Mouse (Mus musculus) left cerebral cortex, postnatal 36 days (tissue): Measurements from ENCODE around the gene Itga4. TPM values are rescaled to one million over a fixed set of nuclear protein-coding genes. Genes with fewer than 3 reads are reported as not detected.

ENCODE experiments used
- DNase-seq, 2 experiments: peaks; one replicate each; pipeline ENCODE4 v3.0.0; 2021 to 2022; ENCODE audit warnings: low spot score in 2 of 2, mixed read lengths in 1 of 2
- intact Hi-C: fragments of 180-260 bp; cut with DNase I; formaldehyde crosslinking; loops from one replicate; pipeline ENCODE4 v1.15.1; 2025
- total RNA-seq, 2 experiments: library from RNA; stranded (reverse); gene quantifications; 2 replicates each; pipeline ENCODE4 v1.2.3; 2021

Gene Itga4
- total RNA-seq, 2 experiments from 2014 or later: 10.4 to 15.1 TPM

- DNase-seq: no peak
- intact Hi-C loops: loop anchor here (5.0 kb wide), 1 partner anchor 240 kb away; no protein-coding TSS in a partner anchor
Measured at GRCm38 (mm10) chr2:79257411-79257810, 2.2 kb downstream of the Itga4 start.

GRCm38 (mm10) chr2:79259326-79259725 lies 4.1 kb downstream of the Itga4 start:
- no peak for DNase-seq

GRCm38 (mm10) chr2:79265665-79266064 lies 10.4 kb downstream of the Itga4 start:
- intact Hi-C loops: loop anchor here (2.0 kb wide), 1 partner anchor 307 kb away; no protein-coding TSS in a partner anchor
- peak in 1 of 2 experiments; percentile 32 for DNase-seq

More at GRCm38 (mm10) chr2:79259326-79259725, 4.1 kb downstream of the Itga4 start:
- intact Hi-C loops: loop anchor here (5.0 kb wide), 1 partner anchor 238 kb away; no protein-coding TSS in a partner anchor

GRCm38 (mm10) chr2:79266480-79266879 lies 11.3 kb downstream of the Itga4 start:
- intact Hi-C loops: no loop called here
- DNase-seq: no peak

GRCm38 (mm10) chr2:79267181-79267580 lies 12.0 kb downstream of the Itga4 start:
- DNase-seq: no peak
- intact Hi-C loops: no loop called here

- intact Hi-C loops: no loop called here
- no peak for DNase-seq
Measured at GRCm38 (mm10) chr2:79268863-79269262, 13.6 kb downstream of the Itga4 start.

- intact Hi-C loops: no loop called here
- DNase-seq: no peak
Measured at GRCm38 (mm10) chr2:79270034-79270535, 14.9 kb downstream of the Itga4 start.

- DNase-seq: no peak
- intact Hi-C loops: no loop called here
Measured at GRCm38 (mm10) chr2:79271838-79272237, 16.6 kb downstream of the Itga4 start.

GRCm38 (mm10) chr2:79278581-79278980 lies 23.4 kb downstream of the Itga4 start:
- DNase-seq: no peak
- intact Hi-C loops: no loop called here

GRCm38 (mm10) chr2:79284206-79284605 lies 29.0 kb downstream of the Itga4 start:
- intact Hi-C loops: no loop called here

GRCm38 (mm10) chr2:79290149-79290548 lies 34.9 kb downstream of the Itga4 start:
- DNase-seq: no peak
- intact Hi-C loops: no loop called here

More at GRCm38 (mm10) chr2:79284206-79284605, 29.0 kb downstream of the Itga4 start:
- DNase-seq: no peak

GRCm38 (mm10) chr2:79291922-79292321 lies 36.7 kb downstream of the Itga4 start:
- no peak for DNase-seq
- intact Hi-C loops: no loop called here

GRCm38 (mm10) chr2:79292431-79292830 lies 37.2 kb downstream of the Itga4 start:
- peak in 1 of 2 experiments; percentile 15 for DNase-seq

GRCm38 (mm10) chr2:79302398-79302797 lies 47.2 kb downstream of the Itga4 start:
- DNase-seq: no peak
- intact Hi-C loops: no loop called here

More at GRCm38 (mm10) chr2:79292431-79292830, 37.2 kb downstream of the Itga4 start:
- intact Hi-C loops: no loop called here

- intact Hi-C loops: no loop called here
- DNase-seq: peak; percentile 8 to 14
Measured at GRCm38 (mm10) chr2:79307549-79307948, 52.3 kb downstream of the Itga4 start.

GRCm38 (mm10) chr2:79309454-79310118 lies 54.4 kb downstream of the Itga4 start:
- DNase-seq: peak; percentile 20 to 23
- intact Hi-C loops: no loop called here

GRCm38 (mm10) chr2:79312499-79312898 lies 57.3 kb downstream of the Itga4 start:
- intact Hi-C loops: no loop called here
- no peak for DNase-seq

- intact Hi-C loops: no loop called here
- no peak for DNase-seq
Measured at GRCm38 (mm10) chr2:79315108-79315507, 59.9 kb downstream of the Itga4 start.

- intact Hi-C loops: no loop called here
- no peak for DNase-seq
Measured at GRCm38 (mm10) chr2:79316182-79316880, 61.1 kb downstream of the Itga4 start.

- DNase-seq: no peak
- intact Hi-C loops: no loop called here
Measured at GRCm38 (mm10) chr2:79328079-79328478, 72.9 kb downstream of the Itga4 start.

- intact Hi-C loops: no loop called here
- no peak for DNase-seq
Measured at GRCm38 (mm10) chr2:79334661-79335060, 79.4 kb downstream of the Itga4 start.
